Mouse (Mus musculus) thymus, adult 2 months (tissue): ENCODE measurements around the gene Phactr1.

ENCODE experiments used
- CTCF ChIP-seq: fragments of 200-500 bp; IDR thresholded peaks from 2 replicates; pipeline ENCODE4 v1.5.1; 2012; ENCODE audit warnings: mild to moderate bottlenecking, control low read depth, low read length, moderate library complexity, borderline replicate concordance; ENCODE audit not compliant: control insufficient read depth, poor library complexity, insufficient read depth; ENCODE audit errors: extremely low read depth
- POLR2A ChIP-seq: fragments of 200-500 bp; IDR thresholded peaks from 2 replicates; pipeline ENCODE4 v1.6.1; 2012; ENCODE audit warnings: mild to moderate bottlenecking, low read length, control low read depth, moderate library complexity; ENCODE audit not compliant: control insufficient read depth, poor library complexity, insufficient read depth; ENCODE audit errors: extremely low read depth

GRCm38 (mm10) chr13:42921769-42922450 lies 241.5 kb downstream of the Phactr1 start:
- TF ChIP-seq CTCF (no peak), POLR2A (no peak)
